Mouse (Mus musculus): ENCODE data around the gene Mylip. TPM values are rescaled to one million over a fixed set of nuclear protein-coding genes. Genes with fewer than 3 reads are reported as not detected.

Gene Mylip
- total RNA-seq, 2 experiments from 2014 or later, result 29.1 to 32.8 TPM

DNA sequence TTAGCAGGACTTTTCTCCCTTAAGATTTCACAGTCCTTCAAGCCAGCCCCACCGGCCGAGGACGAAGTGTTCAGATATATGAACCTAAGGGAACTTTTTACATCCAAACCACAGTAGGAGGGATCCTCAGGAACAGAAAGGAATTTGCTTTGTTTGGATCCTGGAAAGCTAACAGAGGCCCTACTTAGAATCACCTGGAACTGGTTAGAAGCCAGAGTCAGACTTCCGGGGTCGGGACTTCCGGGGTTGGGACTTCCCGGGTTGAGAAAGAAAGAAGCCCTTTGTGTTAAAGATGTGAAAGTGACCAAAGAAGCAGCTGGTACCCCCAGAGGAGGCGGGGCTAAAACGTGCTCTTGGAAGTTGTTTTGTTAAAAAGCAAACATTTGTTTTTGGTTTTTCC lies 24.5 kb downstream of the Mylip start:
- intact Hi-C loops (cut with DNase I), result no loop called here
- DNase-seq (ENCODE audit: extremely low spot score in 1 of 2, low spot score in 2 of 2), result no peak

DNA sequence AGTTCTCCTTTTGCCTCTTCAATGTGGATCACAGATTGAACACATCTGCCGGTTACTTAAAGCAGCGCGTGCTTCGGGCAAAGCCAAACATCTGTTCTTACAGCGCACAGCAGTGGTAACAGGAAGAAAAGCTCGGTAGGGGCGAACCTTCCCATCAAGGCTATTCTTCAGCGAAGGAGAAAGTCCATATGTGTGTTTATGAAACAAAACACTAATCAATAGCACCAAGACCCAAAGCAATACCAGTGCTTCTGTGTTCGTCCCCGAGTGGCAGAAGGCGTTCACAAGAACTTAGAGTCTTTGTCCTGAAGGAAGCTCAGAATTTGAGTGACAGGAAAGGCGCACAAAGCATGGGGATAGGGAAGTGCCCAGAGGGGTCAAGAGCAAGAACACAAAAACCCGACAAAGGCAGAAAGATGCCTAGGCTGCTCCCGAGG lies 27.1 kb downstream of the Mylip start:
- intact Hi-C loops (cut with DNase I), result no loop called here
- DNase-seq (ENCODE audit: extremely low spot score in 1 of 2, low spot score in 2 of 2), result no peak

DNA sequence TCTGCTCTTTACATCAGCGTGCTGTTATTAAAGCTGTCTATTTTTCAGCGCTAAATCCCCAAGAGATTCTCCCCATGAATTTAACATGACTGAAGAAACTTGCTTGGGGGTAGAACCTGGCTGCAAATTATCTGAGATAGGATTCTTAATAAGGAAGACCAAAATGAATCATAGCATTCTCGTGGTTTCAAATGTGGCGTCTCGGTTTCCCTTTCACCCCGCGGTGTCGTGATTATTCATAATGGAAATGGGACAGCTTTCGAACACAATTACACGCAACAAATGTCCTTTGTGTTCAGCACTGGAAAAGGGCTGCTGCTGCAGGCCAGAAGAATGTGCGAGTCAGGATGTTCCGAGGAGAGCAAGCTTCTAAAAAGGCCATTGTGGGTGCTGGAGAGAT lies 29.4 kb downstream of the Mylip start:
- intact Hi-C loops (cut with DNase I), result no loop called here
- no peak for DNase-seq (ENCODE audit: extremely low spot score in 1 of 2, low spot score in 2 of 2)

- intact Hi-C loops (cut with DNase I), result no loop called here
- DNase-seq (ENCODE audit: extremely low spot score in 1 of 2, low spot score in 2 of 2), result no peak
Measured at GRCm38 (mm10) chr13:45422251-45422650, 32.7 kb downstream of the Mylip start.

DNA sequence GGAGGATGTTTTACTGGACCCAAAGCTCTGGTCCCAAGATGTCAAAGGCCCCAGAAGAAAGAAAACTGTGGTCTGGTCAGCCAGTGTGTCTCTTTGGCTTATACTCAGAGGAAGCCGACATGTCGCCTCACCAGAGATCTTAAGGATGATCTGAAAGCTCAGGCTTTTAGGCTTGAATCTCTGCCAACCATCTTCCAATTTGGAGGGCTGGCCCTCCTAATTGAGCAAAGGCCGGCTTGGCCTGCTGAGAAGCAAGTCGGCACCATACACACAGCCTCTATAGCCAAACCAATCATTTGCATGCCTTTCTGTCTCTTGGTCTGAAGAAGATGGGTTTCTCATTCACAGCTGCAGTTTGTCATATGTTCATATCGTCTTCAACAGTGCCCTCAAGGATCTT lies 33.2 kb downstream of the Mylip start:
- intact Hi-C loops (cut with DNase I), result no loop called here
- no peak for DNase-seq (ENCODE audit: extremely low spot score in 1 of 2, low spot score in 2 of 2)

GRCm38 (mm10) chr13:45423905-45424304 lies 34.4 kb downstream of the Mylip start:
- no peak for DNase-seq (ENCODE audit: extremely low spot score in 1 of 2, low spot score in 2 of 2)
- intact Hi-C loops (cut with DNase I), result no loop called here

GRCm38 (mm10) chr13:45429239-45429638 lies 39.7 kb downstream of the Mylip start:
- intact Hi-C loops (cut with DNase I), result no loop called here
- DNase-seq (ENCODE audit: extremely low spot score in 1 of 2, low spot score in 2 of 2), result no peak

- intact Hi-C loops (cut with DNase I), result no loop called here
- peak in 1 of 2 experiments; percentile 42 for DNase-seq (ENCODE audit: extremely low spot score in 1 of 2, low spot score in 2 of 2)
Measured at GRCm38 (mm10) chr13:45437134-45437533, 47.6 kb downstream of the Mylip start.

DNA sequence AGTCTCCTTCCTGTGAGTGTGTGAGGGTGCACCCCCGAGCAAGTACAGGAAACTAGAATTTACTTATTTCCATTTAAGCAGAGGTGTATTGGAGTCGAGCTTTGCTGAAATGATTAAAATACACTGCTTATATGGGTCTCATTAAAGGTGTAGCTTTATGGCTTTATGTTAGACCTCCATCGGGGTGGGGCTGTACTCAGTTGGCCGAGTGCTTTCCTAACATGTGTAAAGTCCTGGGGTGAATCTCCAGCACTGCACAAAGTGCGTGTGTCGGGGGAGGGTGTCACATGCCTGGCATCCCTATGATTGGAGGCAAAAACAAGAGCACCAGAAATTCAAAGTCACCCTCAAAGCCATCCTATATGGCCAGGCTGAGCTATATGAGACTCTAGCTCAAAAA lies 49.3 kb downstream of the Mylip start:
- intact Hi-C loops (cut with DNase I), result no loop called here
- no peak for DNase-seq (ENCODE audit: extremely low spot score in 1 of 2, low spot score in 2 of 2)

DNA sequence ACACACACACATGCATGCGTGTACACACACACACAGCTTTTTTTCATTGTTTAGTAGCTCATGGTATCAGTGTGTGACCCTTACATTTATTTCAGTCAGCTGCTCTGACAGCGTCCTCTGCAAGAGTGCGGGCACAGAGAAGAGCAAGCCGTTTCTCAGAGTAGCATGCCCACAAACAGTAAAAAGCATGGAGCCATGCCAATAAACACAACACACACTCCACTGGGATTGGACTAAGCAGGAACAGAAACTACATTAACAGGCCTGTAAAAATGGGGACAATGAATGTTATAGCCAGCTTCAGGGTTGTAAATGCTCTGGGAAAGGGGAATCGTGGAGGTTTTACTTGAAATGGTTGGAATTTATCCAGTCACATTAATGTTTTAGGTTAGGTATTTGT lies 50.7 kb downstream of the Mylip start:
- no peak for DNase-seq (ENCODE audit: extremely low spot score in 1 of 2, low spot score in 2 of 2)
- intact Hi-C loops (cut with DNase I), result loop anchor here (5.0 kb wide), 1 partner anchor 408 kb away; no protein-coding TSS in a partner anchor

DNA sequence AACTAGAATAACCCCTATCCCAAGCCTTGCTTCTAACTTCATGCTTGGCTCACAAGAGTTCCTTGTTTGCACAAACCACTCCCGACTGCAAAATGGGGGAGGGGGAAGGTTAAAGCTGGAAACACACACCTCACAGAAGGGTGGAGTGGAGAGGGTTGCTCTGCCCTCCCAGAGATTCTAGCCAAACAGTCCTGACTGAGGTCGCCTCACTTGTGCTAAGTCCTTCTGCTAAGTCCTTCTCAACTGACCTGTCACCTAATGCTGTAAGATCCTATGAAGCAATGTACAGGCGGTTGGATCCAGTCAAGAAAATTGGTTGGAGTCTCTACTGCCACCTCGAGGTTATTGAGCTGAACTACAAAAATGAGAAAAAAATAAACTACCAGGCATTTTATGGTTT lies 52.9 kb downstream of the Mylip start:
- intact Hi-C loops (cut with DNase I), result loop anchor here (5.0 kb wide), 1 partner anchor 410 kb away; no protein-coding TSS in a partner anchor
- no peak for DNase-seq (ENCODE audit: extremely low spot score in 1 of 2, low spot score in 2 of 2)

DNA sequence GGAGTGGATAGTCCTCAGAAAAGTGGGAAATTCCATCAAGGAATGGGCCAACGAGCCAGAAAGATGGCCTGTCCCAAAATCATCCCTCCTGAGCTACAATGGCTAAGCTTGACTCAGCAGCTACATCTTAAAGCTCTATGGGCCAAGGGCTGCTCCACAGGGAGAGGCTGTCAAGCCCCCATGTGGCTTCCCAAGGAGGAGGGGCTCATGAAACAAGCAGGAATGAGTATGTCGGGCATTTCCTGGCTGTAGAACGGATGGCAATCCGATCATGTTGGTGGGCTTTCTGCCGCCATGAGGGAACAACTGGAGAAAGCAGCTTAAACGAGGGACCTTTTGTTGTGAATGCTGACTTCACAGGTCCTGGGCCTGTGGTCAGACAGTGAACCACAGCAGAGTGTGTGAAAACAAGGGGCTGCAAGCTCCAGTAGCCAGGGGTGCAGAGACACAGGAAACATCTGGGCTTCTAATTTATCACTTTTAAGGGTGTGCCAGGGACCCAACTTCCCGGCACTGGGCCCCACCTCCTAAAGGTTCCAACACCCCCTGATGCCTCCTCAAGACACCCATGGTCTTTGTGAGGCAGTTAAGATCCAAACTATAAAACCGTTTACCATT lies 53.5 kb downstream of the Mylip start:
- DNase-seq (ENCODE audit: extremely low spot score in 1 of 2, low spot score in 2 of 2), result no peak
- intact Hi-C loops (cut with DNase I), result loop anchor here (5.0 kb wide), 1 partner anchor 411 kb away; no protein-coding TSS in a partner anchor

DNA sequence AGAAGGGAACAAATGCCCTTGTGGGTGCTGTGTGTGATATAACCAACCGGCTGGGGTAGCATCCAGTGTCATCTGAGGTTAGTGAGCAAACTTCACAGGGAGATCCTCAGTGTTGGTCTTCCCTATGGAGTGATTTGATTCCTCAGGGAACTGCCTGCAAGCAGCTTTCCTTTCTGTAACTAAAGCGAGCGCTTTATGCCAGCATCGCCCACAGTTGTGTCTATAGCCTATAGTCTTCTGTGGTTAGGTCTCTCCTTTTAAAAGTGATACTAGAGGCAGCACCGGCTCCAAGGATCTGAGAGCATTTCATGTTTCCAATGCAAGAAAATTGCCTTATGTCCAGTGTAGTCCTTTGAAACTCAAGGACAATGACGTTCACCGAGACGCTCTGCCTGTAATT lies 54.7 kb downstream of the Mylip start:
- DNase-seq (ENCODE audit: extremely low spot score in 1 of 2, low spot score in 2 of 2), result no peak
- intact Hi-C loops (cut with DNase I), result loop anchor here (5.0 kb wide), 1 partner anchor 412 kb away; no protein-coding TSS in a partner anchor

DNA sequence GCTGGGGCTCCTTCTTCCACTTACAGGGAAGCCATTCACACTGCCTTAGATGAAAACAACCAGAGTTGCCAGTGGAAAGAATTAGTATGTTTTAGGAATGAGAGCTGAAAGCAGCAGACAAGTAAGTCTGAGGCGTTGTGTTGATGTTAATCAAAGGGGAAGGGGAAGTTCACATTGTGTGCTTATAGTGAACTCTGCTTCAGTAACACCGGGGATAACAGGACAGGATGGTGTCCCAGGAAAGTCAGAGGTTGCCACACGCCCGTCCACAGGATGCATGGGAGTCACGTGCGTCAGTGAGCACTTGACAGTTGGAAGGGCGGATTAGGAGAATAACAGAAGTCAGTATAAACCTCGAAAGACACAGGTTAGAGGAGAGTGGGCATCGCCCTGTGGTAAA lies 55.1 kb downstream of the Mylip start:
- intact Hi-C loops (cut with DNase I), result loop anchor here (5.0 kb wide), 1 partner anchor 412 kb away; no protein-coding TSS in a partner anchor

DNA sequence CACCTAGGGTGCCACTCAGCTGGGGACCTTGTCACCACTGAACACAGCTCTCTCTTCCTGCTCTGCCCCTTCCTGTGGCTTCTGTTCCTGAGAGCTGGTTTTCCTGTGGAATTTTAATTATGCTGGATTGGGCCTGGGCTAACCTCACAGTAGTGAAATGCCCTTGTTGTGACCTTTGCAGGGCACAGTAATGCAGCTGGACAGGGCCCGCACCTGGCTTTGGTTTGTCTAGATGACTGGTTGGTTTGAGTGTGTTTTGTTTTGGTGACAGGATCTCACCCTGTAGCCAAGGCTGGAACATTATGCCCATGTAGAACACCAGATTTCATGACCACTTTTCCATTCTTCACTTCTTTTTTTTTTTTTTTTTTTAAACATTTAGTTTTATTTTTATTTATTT lies 57.1 kb downstream of the Mylip start:
- DNase-seq (ENCODE audit: extremely low spot score in 1 of 2, low spot score in 2 of 2), result no peak
- intact Hi-C loops (cut with DNase I), result no loop called here

More for the DNA sequence above, 55.1 kb downstream of the Mylip start:
- no peak for DNase-seq (ENCODE audit: extremely low spot score in 1 of 2, low spot score in 2 of 2)

DNA sequence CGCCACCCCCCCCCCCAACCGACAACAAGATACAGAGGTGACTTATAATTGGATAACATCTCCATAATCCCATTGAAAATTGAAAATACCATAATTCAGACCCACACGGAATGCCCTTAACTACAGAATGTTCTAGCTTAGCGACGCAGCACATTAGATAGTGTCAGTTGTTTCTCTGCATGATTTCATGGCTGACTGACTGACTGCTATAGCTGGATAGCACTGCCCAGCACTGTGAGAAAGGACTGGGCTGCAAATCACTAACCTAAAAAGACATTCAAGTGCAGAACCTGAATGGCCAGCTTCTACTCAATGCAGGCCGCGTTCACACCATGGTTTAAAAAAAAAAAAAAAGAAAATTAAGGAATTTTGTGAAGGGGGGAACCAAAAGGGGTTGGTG lies 62.9 kb downstream of the Mylip start:
- no peak for DNase-seq (ENCODE audit: extremely low spot score in 1 of 2, low spot score in 2 of 2)
- intact Hi-C loops (cut with DNase I), result no loop called here

DNA sequence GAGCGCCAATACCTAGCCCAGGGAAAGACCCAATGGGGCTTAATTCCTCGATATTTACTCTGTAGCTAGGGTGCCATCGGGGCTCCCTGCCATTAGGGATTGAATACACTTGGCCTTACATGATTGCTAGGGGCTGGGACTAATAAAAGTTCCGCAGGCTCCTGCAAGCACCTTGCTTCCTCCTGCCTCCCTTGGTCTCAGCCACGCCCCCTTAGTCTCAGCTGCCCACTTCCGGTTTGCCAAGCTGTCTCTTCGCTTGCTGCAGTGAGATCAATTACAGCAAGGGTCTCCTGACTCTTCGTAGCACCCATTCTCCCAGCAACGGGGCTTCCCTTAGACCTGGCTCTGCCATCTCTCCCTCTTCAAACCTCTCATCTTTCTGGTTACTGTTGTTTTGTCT lies 63.5 kb downstream of the Mylip start:
- intact Hi-C loops (cut with DNase I), result no loop called here
- no peak for DNase-seq (ENCODE audit: extremely low spot score in 1 of 2, low spot score in 2 of 2)

- no peak for DNase-seq (ENCODE audit: extremely low spot score in 1 of 2, low spot score in 2 of 2)
- intact Hi-C loops (cut with DNase I), result no loop called here
Measured at GRCm38 (mm10) chr13:45454044-45454443, 64.5 kb downstream of the Mylip start.

DNA sequence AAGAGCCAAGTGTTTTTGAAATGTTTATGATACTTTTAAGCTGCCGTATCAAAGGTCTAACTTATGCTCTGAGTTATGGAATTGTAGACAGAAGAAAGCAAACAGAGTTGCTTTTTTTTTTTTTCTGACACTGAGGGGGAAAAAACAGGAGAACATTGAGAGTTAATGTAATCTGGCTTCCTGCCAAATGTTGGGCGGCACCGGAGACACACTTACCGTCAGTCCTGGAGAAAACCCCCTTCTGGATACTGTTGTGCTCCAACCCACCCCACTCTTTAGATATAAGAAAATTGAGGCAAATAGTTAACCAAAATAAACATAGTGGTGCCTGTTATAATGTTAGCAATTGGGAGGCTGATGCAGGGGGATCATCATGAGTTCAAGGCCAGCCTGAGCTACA lies 65.1 kb downstream of the Mylip start:
- intact Hi-C loops (cut with DNase I), result no loop called here
- DNase-seq (ENCODE audit: extremely low spot score in 1 of 2, low spot score in 2 of 2), result peak in 1 of 2 experiments; percentile 56

GRCm38 (mm10) chr13:45455108-45455861 lies 65.7 kb downstream of the Mylip start:
- peak in 1 of 2 experiments; percentile 25 for DNase-seq (ENCODE audit: extremely low spot score in 1 of 2, low spot score in 2 of 2)
- intact Hi-C loops (cut with DNase I), result no loop called here

Data from left cerebral cortex, postnatal 10 days (tissue).